Mouse (Mus musculus) layer of hippocampus, adult 9-11 months (tissue): ENCODE measurements around the gene 1700012B07Rik.

Experiments used
- DNase-seq: peaks from one replicate; pipeline ENCODE4 v3.0.0; 2022

1700012B07Rik gene

DNA sequence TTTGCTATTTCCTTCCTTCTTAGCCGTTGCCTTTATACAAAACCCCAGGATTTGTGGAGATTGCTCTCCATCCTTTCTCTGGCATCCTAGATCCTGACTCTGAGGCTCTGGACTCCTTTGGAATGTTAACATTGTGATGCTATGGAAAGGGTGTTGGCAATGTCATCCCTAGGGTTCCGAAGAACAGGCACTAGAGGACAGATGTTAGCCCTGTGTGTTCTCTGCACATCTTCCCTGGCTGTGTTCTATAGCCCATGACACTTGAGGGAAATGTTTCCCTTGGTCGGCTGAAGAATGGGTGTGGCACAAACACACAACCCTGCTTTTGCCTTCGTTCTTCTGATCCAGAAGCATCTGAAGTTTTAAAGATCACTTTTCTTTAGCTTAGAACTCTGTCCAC lies at the start of gene 1700012B07Rik:
Gene 1700012B07Rik (minus strand): TSS at position 101 of the 400 bp plus-strand sequence.
- no peak for DNase-seq

- DNase-seq, result peak; percentile 48
Measured at GRCm38 (mm10) chr11:109876767-109877166, 48.9 kb upstream of the 1700012B07Rik start.

GRCm38 (mm10) chr11:109875834-109876233 lies 48.0 kb upstream of the 1700012B07Rik start:
- DNase-seq, result no peak

DNA sequence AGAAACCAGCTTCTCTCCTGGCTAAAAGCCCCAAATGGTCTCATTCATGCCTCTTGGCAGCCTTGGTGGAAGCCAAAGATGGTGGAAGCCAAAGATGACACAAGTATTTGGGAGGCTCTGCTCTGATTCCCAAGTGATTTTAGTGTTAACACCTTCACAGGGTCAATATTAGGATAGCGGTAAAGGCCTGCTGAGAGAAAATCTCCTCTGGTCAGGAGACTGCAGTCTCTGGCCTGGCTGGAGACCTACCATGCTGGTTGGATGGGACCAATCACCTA lies 47.6 kb upstream of the 1700012B07Rik start:
- no peak for DNase-seq

DNA sequence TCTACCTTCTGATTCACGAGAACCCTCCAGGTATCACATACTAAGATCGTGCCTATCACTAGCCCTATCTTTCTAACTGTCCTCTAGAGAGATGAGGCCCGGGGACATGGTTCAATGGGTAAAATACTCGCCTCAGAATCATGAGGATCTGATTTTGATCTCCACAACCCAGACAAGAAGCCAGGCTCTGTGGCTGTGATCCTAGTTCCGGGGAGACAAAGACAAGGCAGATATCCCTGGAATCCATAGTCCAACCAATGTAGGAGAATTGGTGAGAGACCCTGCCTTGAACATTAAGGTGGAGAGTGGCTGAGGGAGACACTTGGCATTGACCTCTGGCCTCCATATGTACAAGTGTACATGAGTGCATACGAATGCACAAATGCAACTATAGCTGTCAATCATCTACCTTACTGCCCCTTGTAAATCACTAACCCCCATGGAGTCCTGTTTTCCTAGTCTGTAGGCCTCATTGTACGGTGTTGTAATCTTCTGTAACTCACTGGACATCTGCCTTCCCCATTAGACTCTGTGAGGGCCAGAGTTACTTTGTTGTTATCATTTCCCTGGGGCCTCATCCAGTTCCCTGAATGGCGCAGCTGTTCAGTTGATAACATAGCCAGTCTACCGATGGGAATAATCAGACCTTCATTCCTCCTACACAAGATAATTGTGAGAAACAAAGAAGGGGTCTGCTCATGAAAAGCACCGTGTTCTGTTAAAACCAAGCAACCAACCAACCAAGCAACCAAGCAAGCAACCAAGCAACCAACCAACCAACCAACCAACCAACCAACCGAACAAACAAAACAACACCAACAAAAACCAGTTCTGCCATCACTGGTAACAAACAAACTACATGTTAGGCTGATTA lies 47.0 kb upstream of the 1700012B07Rik start:
- no peak for DNase-seq

DNA sequence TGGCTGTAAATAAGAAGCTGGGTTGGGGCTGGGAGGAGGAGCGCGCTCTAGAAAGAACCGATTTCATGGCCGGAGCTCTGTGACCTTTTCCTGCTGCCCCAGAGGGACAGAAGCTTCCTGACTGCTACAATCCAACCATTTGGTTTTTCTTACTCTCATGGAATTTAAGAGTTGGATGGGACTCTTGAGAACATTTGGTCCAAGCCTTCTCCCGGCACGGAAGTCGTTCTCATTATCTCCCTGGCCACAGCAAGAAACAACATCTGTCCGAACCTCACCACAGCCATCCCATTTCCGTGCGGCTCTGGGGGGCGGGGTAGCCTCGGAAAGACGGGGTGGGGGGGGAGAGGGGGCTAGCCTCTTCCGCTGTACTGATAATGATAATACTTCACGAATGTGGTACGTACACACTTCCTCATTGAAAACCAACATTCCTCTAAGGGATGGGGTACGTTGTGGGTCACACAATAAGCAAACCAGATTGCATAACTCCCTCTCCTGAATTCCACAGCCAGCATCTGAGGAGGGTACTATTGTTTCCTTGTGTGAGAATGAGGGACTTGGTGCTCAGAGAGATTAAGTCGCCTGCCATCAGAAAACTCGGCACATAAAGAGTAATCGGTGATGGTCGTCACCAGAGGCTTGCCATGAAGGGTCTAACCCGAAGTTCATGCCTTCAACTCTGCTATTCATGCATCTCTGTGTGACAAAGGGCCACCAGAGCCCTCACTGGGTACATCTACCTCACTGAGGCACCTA lies 46.2 kb upstream of the 1700012B07Rik start:
- no peak for DNase-seq

- DNase-seq, result no peak
Measured at GRCm38 (mm10) chr11:109873161-109873775, 45.4 kb upstream of the 1700012B07Rik start.

DNA sequence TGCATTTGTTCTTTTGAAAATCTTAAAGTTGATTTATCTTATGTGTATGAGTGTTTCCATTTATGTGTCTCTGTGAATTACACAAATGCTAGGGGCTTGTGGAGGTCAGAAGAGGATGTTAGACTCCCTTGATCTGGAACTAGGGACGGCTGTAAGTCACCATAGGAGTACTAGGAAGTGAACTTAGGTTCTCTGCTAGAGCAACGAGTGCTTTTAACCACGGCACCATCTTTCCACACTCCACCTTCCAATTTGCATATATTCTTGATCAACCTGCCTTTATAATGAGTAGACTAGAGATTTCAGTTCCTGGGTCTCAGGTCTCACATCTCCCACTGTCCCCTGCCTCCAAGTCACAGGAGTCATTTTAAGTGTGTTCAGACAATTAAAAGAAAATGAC lies 44.8 kb upstream of the 1700012B07Rik start:
- no peak for DNase-seq

DNA sequence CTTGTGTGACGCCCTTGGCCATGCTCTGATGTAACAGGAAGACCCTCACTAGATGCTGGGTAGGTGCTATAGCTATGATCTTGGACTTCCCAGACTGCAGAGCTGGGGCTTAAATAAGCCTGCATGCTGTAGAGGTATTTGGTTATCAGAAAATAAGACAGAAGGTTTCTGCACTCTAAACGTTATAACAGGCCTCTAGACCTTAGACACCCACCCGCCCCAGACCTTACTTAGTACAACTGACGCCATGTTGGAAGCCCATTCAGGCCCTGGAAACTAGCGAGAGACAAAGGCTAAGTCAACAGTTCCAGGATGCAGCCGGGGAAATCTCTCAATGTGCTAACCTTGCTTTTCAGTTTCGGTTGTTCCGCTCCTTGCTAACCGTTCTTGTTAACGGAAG lies 44.2 kb upstream of the 1700012B07Rik start:
- DNase-seq, result no peak

DNA sequence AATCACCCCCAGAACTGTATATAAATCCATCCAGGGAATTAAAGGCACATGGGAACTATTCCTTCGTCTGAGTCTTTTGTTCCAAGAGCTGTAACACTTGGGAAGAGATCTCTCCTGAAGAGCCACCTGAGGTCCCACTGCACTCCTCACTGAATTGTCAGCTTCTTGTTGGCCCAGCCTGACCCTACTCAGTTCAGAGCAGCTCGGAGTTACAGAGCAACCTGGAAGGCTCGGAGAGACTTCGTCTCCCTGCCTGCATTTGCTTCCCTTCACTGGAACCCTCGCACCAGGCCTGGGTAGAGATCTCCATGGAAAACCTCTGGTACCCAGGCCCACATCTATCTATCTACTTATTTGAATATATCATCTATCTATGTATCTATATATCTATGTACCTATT lies 40.0 kb upstream of the 1700012B07Rik start:
- DNase-seq, result no peak

DNA sequence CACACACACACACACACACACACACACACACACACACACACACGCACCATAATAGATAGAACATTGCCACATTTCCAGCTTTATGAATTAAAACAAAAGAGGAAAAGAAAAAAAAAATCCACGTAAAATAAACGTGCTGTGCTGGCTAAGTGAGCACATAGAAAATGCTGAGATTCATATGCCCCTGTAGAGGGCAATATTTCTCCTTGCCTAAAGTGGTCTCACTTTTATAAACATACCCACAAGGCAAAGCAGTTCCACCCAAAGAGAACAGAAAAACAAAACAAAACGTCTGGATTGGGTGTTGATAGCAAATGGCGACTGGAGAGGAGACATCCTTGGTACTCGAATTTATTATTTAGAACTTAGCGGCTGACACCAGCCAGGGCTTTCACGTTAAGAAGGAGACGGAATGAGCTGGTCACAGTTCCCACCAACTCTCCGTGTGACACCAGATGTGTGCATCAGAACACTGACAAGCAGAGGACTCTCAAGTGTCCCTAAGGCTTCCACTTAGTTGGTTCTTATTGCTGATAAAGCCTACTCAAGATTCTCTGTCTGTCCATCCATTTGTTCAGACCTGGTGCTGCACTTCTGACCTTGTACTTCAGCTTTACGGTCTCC lies 38.8 kb upstream of the 1700012B07Rik start:
- no peak for DNase-seq

- no peak for DNase-seq
Measured at GRCm38 (mm10) chr11:109865526-109865925, 37.7 kb upstream of the 1700012B07Rik start.

DNA sequence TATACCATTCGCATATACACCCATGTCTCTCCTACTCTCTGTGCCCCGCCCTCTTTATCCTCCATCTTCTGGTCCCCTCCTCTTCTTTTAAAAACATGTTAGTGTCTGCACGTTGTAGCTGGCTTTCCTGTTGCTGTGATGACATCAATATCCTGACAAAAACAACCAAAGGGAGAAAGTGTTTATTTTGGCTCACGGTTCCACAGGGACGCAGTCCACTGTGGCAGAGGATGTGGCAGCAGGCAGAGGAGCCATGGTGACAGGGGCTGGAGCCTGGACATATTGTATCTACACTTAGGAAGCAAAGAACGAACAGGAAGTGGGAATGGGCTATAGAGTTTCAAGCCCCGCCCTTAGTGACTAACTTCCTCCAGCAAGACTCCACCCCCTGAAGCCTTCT lies 36.1 kb upstream of the 1700012B07Rik start:
- no peak for DNase-seq

DNA sequence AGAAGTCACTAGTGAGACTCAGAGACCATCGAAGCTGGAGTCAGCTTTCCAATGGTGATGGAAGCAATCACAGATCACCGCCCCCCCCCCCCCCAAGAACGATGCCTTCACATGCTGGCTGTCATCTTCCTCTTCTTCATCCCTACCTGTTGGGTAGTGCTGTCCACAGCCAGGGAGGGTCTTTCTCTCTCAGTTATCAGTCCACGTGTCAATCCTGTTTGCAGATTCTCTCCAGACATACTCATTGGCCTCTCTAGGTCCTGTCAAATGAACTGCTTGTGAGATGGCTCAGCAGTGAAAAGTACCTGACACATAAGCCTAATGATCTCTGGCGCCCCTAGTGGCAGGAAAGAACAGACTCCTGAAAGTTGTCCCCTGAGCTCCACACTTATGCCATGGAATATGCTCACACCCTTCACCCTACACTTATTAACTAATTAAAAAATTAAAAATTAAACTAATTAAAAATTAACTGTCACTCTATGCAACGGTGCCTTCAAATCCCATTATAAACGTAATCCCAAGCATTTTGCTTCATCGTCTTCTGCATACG lies 35.4 kb upstream of the 1700012B07Rik start:
- no peak for DNase-seq

DNA sequence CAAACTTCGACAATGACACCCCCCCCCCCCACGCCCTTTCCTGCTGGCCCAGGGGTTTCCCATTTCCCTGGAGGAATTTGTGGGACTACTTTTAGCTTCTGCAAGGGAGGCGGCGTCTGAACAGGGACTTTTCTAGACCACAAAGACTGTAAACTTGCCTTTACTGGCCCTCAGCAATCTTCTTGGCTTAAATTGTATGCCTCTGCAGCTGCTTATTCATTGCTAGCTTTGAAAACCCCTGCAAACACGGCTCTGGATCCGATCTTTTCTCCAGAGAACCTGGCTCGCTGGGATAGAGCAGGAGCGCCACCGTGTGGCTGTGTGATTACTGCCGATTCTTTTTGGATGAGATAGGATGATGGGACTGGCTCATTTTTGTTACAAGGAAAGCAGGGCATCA lies 32.7 kb upstream of the 1700012B07Rik start:
- peak; percentile 80 for DNase-seq

GRCm38 (mm10) chr11:109859939-109860469 lies 32.2 kb upstream of the 1700012B07Rik start:
- DNase-seq, result peak; percentile 52

- no peak for DNase-seq
Measured at GRCm38 (mm10) chr11:109859441-109859840, 31.6 kb upstream of the 1700012B07Rik start.

DNA sequence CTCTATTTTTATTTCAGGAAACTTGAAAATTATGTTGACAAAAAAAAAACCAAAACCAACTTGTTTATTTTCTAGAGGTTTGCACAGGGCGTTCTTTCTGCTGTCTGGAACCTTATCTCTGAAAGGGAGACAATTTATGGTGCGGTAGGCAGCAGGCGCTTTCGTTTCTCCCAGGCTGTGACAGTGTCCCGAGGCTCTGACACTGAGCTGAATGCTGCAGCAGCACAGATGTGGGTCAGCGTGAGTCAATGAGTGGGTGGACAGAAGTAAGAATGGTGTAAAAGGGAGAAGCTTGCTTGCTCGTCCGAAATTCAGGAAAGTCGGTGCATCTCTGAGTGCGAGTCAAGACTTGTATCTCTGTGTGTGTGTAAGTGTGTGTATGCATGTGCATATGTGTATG lies 29.2 kb upstream of the 1700012B07Rik start:
- DNase-seq, result no peak

- DNase-seq, result no peak
Measured at GRCm38 (mm10) chr11:109854056-109854455, 26.2 kb upstream of the 1700012B07Rik start.

- no peak for DNase-seq
Measured at GRCm38 (mm10) chr11:109853228-109853966, 25.6 kb upstream of the 1700012B07Rik start.

GRCm38 (mm10) chr11:109851996-109852395 lies 24.1 kb upstream of the 1700012B07Rik start:
- DNase-seq, result no peak

GRCm38 (mm10) chr11:109846343-109846742 lies 18.5 kb upstream of the 1700012B07Rik start:
- DNase-seq, result no peak
